Mouse (Mus musculus) adrenal gland, postnatal 14 days (tissue): Measurements from ENCODE around the gene Zfp78. TPM values are rescaled to one million over a fixed set of nuclear protein-coding genes. Genes with fewer than 3 reads are reported as not detected.
"Not testable (repeated sequence)": the region's sequence is repeated elsewhere in the genome, so short reads cannot be mapped to it uniquely, and the experiment has no call there.

ENCODE experiments used
- DNase-seq: peaks from one replicate; pipeline ENCODE4 v3.0.0; 2021; ENCODE audit warnings: mixed read lengths
- long read RNA-seq, 2 experiments: library from polyadenylated mRNA; stranded (forward); transcript quantifications; one replicate each; pipeline ENCODE4 v2.0.0; 2021
- total RNA-seq: library from RNA; stranded (reverse); gene quantifications from 2 replicates; pipeline ENCODE4 v1.2.3, GENCODE M21; 2021

Gene Zfp78
- total RNA-seq, result 2.9 and 3.0 TPM in 2 replicates
- long read RNA-seq, experiment 1, partial matches to known transcripts, result 0 of 1 reads
- long read RNA-seq, experiment 1, other reads (novel, unspliced or antisense), result 0 of 1 reads
- long read RNA-seq, experiment 2, partial matches to known transcripts, result 0 of 2 reads
- long read RNA-seq, experiment 2, other reads (novel, unspliced or antisense), result 1 of 2 reads

DNA sequence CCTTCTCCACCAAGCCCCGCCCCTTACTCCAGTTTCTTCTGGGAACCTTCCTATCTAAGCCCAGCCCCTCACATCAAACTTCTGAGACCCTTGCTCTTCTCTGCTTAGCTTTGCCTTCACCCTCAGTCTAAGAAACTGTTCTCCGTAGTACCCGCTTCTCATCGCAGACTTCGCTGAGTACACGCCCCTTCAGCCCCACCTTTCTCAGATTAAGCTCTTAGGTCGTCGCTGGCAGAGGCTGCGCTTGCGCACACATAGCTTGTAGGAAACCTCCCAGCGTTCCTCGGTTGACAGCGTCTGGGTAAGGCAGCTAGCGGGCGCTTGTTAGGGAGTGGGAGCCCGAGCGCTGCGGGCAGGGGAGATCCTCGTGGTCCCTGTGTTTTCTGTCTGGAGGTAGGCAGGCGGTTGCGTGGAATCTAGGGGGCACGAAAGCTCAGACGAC lies at the start of gene Zfp78:
Zfp78 (plus strand) TSS at position 234 of the 442 bp plus-strand sequence.
- DNase-seq, result peak; percentile 89

DNA sequence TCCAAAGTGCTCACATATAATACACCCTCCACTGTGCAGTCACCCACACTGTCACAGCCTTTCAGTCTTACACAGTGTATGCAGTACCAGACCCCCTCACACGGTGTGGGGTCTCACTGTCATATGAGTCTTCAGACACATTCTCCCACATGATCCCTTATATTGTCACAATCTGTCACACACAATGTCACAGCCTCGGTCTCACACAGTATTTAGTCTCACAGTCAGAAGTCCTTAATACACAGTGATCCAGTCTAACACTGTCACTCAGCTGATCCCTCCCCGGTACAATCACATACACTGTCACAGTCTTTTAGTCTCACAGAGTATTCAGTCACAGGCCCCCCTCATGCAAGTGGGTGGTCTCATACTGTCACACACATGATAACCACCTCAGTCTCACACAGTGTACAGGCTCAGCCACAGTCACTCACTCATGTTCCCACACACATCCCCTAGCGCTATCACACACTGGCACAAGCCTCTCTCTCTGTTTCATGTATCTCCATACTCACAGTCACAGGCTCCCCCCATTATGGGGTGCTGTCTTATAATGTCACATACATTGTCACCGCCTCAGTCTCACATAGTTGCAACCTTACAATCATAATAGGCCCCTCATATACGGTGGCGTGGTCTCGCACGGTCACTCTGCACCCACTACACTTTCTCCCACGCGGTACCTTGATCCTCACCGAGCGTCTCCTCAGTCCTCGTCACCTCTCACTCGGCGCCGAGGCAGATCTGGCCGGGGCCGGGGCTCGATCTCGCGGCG lies 32.4 kb upstream of the Zfp78 start:
- DNase-seq, result peak; percentile 14

DNA sequence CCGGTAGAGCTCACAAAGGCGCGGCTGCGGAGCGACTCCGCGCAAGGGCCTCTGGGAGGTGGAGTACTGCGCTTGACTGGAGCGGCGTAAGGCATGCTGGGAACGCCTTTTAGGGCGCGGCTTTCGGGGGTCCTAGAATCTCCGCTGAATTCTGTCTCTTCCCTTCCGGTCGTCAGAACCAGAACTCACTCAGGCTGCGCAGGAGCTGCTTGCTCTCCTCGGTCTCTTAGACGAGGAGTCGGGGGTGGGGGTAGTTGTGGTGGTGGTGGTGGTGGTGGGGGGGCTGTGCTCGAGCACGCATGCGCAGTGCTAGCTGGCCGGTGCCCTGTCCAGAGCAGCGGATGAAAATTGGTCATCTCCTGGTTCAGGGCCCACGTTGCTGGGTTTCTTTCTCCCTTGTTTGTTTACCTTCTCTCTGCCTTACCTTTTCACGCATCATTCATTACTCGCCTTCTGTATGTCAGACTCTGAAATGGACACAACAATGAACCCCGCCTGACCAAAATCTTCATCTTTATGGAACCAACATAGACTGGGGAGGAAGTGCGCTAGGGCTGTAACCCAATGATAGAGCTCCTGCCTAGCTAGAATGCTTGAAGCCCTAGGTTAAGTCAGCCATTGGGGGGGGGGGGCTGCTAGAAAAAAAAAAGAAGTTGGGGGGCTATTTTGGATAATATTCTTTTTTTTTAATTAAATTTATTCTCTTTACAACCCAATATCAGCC lies 31.7 kb upstream of the Zfp78 start, which contains the start of gene Zfp583:
Zfp583 (minus strand) TSS at position 53 of the 724 bp plus-strand sequence.
- DNase-seq, result peak; percentile 89

DNA sequence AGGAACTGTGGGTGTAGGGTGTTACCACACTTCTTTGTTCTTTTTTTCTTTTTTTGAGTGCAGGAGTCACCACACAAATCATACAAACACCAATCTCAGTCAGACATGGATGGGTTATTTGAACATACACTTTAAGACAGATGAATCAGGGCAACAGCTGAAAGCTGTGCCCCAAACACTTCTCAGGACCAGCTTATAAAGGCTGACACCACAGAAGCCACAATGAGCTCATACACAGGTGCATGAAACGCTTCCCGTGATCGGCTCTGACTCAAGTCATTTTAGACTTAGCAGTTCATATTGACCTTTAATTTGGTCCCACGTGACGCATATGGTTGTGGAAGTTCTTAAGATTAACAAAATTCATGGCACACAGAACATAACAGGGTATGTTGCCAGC lies 23.2 kb upstream of the Zfp78 start:
- no peak for DNase-seq

DNA sequence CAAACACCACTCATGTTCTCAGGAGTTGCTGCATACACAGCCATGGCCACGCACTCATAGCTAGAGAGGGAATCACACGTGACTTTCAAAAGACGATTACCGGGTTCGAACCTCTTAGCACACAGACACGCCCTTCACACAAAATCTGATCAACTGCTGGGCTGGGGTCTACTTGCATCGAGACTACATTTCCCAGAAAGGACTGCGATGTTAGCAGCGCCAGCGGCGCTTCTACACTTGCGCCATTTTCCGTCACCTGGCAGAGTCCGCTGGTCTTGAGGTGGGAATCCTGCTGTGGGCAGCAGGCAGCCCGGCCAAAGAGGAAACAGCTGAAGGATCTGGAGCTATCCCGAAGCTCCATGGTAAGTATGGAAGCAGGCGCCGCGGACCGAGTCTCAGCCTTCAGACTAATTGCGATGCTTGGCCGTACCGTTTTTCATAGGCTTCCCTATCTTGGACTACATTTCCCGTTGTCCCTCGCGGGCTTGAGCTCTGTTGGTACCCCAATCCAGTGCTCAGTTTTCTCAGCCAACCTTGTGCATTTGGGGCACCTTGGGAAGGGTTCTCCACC lies 19.5 kb upstream of the Zfp78 start, which contains the start of gene Gm3854:
Gm3854 (plus strand) TSS at position 259 of the 571 bp plus-strand sequence.
- DNase-seq, result peak; percentile 53

DNA sequence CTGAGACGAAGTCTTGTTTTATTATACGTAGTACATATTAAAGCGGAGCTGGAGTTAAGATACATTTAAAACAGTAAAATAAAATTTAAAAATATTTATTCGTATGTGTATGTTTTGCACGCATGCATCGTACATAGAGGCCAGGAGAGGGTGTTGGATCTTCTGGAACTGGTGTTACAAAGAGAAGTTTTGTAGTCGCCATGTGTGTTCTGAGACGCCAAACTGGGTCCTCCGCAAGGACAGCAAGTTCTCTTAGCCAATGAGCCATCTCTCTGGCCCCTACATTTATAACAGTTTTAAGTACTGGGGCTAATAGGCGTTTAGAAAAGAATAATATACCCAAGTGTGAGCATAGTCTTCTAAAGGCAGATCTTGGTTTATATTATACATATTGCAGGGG lies 19.0 kb upstream of the Zfp78 start:
- no peak for DNase-seq

DNA sequence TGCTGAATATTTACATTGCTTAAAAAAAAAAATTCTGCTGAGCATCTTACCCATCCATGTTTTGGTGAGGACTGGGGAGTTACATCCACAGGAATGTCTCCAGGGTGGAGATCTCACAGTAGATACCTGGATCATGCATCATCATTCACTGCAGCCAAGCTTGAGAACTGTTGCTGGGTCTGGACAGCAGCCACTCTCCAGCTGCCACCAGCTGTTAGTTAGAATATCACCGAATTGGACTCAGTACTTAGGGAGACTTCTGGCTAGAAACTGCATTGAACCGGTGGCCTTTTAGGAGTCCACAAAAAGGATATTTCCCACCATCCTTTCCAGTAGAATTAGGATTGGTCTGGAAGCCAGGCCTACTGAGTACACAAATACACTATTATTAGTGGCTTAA lies 5.0 kb upstream of the Zfp78 start:
- DNase-seq, result no peak

DNA sequence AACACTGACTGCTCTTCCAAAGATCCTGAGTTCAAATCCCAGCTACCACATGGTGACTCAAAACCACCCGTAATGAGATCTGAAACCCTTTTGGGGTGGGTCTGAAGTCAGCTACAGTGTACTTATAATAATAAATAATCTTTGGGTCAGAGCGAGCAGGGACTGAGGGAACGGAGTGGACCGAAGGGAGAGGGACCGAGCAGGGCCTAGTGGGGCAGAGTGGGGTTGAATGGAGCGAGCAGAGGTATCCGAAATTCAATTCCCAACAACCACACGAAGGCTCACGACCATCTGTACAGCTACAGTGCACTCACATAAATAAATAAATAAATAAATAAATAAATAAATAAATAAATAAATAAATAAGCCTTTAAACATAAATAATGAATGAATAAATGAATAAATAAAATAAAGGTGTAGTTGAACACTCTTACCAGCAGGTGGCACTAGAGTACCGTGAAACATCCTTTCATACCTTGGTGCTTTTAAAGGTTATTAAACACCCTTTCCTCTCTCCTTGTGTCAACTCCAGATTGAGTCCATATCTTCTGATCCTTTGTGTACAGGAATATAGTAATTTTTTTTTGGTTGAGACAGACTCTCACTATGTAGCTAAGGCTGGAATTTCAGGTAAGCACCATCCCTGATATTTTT lies 4.0 kb upstream of the Zfp78 start:
- peak; percentile 48 for DNase-seq

DNA sequence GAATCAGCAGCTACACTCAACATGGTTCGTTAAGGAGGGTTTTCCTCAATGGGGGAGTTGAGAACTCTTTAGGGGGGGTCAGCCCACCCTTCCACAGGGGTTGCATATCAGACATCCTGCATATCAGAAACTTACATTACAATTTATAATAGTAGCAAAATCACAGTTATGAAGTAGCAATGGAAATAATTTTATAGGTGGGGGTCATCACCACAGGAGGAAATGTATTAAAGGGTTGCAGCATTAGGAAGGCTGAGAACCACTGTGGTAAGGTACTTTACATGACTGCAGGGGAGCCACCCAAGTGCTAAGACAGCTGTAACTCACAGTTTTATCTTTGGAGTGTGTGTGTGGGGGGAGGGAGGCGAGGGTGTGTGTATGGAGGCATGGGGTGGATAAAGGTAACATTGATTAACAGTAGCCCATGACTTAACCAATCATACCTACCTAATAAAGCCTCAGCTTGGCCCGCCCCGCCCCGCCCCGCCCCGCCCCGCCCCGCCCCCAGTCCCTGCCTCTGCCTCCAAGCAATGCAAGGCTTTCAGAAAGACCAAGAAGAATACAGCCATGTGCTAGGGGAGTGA lies 2.5 kb upstream of the Zfp78 start:
- no peak for DNase-seq

DNA sequence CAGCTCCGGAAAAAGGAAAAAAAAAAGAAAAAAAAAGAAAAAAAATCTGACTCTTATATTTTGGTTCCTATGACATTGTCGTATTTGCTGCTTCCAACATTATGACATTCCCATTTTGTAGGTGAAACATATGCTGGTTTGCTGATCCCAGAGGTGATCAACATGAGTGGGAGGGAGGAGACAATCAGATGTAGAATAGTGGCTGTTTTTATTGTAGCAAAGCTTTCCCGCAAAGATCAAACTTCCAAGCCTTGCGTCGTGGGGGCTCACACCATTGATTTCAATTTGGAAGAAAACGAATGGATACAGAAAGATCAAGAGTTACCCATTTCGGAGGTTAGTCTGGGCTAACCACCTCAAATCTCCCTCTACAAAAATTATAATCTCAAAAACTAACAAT lies 1.3 kb upstream of the Zfp78 start:
- no peak for DNase-seq

DNA sequence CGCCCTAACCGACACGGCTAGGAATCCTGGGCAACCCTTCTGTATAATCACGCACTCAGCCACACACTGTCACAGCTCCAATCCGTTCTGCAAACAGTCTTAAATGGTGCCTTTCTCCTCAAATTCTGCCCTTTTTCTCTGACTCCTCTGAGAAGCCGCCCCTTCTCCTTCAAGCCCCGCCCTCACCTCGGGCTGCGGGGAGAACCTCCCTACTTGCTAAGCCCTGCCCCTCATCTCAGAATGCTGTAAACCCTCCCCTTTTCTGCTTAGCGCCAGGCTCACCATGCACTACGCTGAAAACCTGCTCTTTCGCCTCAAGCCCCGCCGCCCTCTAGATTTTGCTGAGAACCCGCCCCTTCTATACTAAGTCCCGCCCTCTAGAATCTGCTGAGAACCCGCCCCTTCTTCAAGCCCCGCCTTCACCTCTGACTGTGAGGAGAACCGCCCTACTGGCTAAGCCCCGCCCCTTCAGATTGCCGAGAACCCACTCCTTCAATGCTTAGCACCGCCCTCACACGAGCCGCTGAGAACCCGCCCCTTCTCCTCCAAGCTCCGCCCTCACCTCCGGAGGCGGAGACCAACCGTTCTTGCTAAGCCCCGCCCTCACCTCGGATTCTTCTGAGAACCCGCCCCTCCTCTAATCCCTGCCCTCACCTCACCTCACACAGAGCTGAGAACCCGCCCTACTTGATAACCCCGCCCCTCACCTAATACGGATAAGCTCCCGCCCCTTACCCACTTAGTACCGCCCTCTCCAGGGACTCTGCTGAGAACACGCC lies 623 bp upstream of the Zfp78 start:
- DNase-seq, result peak; percentile 99

DNA sequence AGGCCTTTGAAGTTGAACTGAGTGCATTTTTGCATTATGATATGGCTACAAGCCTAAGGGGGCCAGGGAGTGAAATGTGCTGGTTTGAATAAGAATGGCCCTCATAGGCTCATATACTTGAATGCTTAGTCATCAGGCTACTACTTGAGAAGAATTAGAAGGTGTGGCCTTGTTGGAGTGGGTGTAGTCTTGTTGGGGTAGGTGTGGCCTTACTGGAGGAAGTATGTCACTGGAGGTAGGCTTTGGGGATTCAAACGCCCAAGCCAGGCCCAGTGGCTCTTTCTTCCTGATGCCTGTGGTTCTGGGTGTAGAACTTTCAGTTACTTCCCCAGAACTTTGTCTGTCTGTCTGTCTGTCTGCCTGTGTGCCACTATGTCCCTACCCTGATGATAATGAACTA lies 1.7 kb downstream of the Zfp78 start:
- DNase-seq, result no peak

DNA sequence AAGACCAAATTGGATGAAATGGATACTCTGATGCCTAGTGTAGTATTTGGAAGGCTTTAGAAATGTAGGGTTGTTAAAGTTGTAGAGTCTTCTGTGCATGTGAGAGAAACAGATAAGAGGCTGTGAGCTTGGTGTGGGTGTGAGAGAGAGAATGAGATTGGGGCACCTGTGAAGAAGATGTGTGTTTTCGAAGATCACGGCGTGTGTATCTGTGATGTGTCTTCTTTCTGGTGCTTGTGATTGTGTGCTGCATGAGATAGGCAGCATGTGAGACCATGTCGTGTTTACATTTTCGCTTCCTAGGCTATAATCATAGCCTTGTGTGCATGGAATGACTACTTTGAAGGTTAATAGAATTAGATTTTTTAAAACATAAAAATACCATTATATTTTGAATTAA lies 4.1 kb downstream of the Zfp78 start:
- no peak for DNase-seq

DNA sequence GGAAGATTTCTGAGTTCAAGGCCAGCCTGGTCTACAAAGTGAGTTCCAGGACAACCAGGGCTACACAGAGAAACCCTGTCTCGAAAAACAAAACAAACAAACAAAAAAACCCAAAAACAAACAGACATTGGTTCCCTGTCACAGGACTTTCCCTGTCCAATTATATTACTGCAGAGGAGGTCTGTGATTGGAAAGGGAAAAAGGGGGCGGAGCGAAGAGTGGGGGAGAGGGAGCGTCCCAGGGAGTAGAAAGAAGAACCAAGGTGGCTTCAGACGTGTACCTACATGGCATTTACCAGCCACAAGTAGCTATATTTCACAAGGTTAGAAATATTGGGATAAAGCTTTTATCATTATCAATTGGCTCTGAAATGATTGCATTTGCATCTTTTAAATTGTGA lies 5.1 kb downstream of the Zfp78 start:
- DNase-seq, result not testable (repeated sequence)

DNA sequence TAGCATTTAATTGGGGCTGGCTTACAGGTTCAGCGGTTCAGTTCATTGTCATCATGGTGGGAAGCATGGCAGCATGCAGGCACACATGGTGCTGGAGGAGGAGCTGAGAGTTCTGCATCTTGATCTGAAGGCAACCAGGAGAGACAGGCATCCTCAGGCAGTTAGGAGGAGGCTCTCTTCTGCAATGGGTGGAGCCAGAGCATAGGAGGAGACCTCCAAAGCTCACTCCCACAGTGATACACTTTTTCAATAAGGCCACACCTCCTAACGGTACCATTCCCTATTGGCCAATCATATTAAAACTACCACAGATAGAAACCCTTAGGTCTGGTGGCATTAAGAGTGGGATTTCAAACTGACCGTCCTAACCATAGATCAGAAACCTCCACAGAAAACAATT lies 6.4 kb downstream of the Zfp78 start:
- no peak for DNase-seq

DNA sequence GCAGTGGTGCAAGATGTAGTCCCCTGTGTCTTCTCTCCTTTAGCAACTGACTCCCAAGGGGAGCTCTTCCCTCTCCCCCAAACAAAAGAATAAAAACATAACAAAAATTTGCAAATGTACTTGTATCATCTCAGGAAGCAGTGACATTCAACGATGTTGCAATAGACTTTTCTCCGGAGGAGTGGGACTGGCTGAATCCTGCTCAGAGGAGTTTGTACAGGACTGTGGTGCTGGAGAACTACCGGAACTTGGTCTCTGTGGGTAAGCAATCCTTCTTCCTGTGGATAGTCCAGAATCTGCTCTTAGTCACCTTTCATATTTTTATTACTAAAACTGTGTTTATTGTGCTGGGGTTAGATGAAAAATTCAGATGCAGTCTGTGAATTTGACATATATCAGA lies 9.9 kb downstream of the Zfp78 start:
- no peak for DNase-seq

DNA sequence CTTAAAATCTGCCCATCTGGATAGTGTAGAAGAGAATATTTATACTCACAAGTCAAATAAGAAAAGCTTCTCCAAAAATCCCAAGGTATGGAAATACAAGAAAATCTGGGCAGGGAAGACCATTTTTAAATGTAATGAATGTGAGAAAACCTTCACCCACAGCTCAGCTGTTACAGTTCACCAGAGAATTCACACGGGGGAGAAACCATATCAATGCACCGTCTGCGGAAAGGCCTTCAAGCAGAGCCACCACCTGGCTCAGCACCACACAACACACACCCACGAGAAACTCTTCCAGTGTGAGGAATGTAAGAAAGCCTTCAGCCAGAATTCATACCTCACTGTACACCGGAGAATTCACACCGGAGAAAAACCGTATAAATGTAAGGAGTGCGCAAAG lies 15.4 kb downstream of the Zfp78 start:
- DNase-seq, result no peak

DNA sequence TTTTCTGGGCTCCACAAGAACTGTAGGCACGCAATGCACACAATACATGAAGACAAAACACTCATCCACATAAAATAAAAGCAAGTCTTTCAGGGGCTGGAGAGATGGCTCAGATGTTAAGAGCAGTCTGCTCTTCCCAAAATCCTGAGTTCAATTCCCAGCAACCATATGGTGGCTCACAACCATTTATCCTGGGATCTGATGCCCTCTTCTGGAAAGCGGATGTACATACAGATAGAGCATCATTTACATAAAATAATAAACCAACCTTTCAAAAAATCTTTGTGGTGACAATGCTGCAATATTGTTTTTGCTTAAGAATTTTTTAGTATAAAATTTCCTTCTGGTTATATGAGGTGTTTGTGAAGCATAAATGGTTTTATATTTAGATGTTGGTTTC lies 18.4 kb downstream of the Zfp78 start:
- DNase-seq, result no peak

DNA sequence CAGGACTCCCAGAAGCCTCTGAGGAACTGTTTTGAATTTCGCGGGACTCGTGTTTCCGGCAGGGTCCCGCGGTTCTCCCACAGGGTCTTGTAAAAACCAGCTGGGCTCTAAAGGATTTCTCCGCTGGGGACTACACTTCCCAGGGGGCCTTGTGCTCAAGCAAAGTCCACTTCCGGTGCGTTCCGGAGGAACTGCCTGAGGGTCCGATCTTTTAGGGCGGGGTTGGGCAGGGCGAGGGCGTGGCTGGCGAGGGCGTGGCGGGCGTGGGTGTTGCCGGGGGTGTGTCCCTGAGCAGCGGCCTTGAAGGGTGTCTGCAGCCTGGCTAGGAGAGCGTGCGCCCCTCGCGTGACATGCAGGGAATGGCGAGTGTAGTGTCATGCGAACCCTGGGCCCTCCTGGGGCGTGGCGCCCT lies 20.0 kb downstream of the Zfp78 start, which contains the start of gene Zfp28:
Zfp28 (plus strand) TSS at position 252 of the 412 bp plus-strand sequence.
- DNase-seq, result peak; percentile 97

DNA sequence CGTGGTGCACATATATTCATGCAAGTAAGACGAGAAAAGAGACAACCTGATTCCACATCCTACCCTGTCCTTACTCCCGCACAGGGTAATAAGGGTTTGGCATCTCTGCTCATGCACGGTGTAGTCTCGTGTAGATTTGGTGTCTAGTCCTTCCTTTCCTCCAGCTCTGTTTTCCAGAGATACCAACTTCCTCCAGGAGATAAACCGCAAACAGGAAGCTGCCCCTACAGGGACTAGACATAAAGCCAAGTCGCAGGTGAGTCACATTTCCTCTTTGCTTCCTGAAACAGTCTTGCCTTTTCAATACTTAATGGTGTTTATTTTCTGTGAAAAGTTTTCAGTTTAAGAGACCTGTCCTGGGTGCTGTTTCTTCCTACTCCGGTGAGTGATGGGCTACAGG lies 20.9 kb downstream of the Zfp78 start:
- DNase-seq, result no peak

DNA sequence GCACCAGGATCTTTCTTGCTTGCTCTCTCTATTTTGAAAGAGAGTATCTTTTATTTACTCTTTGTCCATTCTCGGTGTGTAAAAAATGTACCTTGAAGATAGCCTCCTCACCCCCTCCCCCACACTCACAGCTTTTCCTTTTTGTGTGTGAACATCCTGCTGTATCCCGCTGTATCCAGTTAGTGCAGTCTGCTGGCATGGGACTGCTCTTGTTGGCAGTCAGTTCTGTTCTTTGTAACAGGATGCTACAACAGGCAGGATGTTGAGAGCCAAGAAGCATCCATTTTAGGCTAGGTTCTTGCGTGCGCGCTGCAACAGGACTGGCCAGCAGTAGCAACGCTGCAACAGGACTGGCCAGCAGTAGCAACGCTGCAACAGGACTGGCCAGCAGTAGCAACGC lies 23.9 kb downstream of the Zfp78 start:
- DNase-seq, result peak; percentile 9
